Mouse (Mus musculus): ENCODE results near the gene Zdhhc14.

DNA sequence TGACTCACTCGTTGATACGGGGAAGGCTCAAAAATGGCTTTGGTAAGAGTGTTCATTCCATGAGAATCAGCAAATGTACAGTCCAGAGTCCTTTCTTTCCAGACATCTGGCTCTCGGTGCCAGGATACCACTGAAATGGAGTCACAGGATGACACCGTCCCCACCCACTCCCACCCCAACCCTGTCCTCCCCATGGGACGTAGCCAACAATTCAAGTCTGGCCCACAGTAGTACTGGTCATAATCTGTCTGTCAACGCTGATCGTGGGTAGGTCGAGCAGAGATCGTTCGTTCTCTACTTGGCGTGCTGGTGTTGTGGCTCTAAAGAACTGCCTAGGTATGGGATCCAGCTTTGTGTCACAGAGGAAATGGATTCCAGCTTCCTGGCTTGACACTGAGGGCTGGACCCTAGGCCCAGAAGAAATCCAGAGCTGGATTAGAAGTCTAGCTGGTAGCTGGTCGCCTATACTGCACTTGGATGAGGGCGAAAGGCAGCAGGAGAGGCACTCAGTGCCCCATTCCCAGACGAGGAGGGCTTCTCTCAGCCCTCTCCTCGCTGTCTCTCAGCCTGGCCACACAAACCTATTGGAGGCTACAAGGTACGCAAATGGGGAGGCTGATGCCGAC, 307.2 kb downstream of the Zdhhc14 start:
- TF ChIP-seq CTCF (conservative IDR thresholded peaks at IDR 0.05; ENCODE audit: low read length) (no peak), POU5F1 (IDR thresholded peaks at IDR 0.05; ENCODE audit: borderline replicate concordance, low read length) (no peak), NANOG (IDR thresholded peaks at IDR 0.05; ENCODE audit: borderline replicate concordance, low read length) (no peak)

All from E14TG2a.4 (cell line).